Mouse (Mus musculus): ENCODE results near the gene Yap1.
"Not testable (repeated sequence)": the region's sequence is repeated elsewhere in the genome, so short reads cannot be mapped to it uniquely, and the experiment has no call there.

Gene Yap1

GRCm38 (mm10) chr9:7914487-7914886, 89.9 kb downstream of the Yap1 start:
- DNase-seq (ENCODE audit: low spot score in 2 of 2), result peak in 1 of 2 experiments; percentile 21

GRCm38 (mm10) chr9:7913953-7914352, 90.4 kb downstream of the Yap1 start:
- DNase-seq (ENCODE audit: low spot score in 2 of 2), result no peak

- DNase-seq (ENCODE audit: low spot score in 2 of 2), result no peak
These were observed 96.9 kb downstream of the Yap1 start for GRCm38 (mm10) chr9:7907351-7907985.

- DNase-seq (ENCODE audit: low spot score in 2 of 2), result no peak
These were observed 97.8 kb downstream of the Yap1 start for GRCm38 (mm10) chr9:7906564-7906963.

GRCm38 (mm10) chr9:7903825-7904224, 100.6 kb downstream of the Yap1 start:
- no peak for DNase-seq (ENCODE audit: low spot score in 2 of 2)

GRCm38 (mm10) chr9:7903262-7903661, 101.1 kb downstream of the Yap1 start:
- no peak for DNase-seq (ENCODE audit: low spot score in 2 of 2)

- no peak for DNase-seq (ENCODE audit: low spot score in 2 of 2)
These were observed 102.1 kb downstream of the Yap1 start for GRCm38 (mm10) chr9:7902311-7902710.

GRCm38 (mm10) chr9:7900965-7901364, 103.4 kb downstream of the Yap1 start:
- no peak for DNase-seq (ENCODE audit: low spot score in 2 of 2)

GRCm38 (mm10) chr9:7897502-7897901, 106.9 kb downstream of the Yap1 start:
- DNase-seq (ENCODE audit: low spot score in 2 of 2), result peak; percentile 43 to 80

GRCm38 (mm10) chr9:7891796-7892195, 112.6 kb downstream of the Yap1 start:
- DNase-seq (ENCODE audit: low spot score in 2 of 2), result not testable (repeated sequence)

GRCm38 (mm10) chr9:7891177-7891576, 113.2 kb downstream of the Yap1 start:
- DNase-seq (ENCODE audit: low spot score in 2 of 2), result no peak

- no peak for DNase-seq (ENCODE audit: low spot score in 2 of 2)
These were observed 120.0 kb downstream of the Yap1 start for GRCm38 (mm10) chr9:7884346-7884745.

GRCm38 (mm10) chr9:7882304-7882865, 122.0 kb downstream of the Yap1 start:
- DNase-seq (ENCODE audit: low spot score in 2 of 2), result no peak

Measured in spleen, postnatal 10 days (tissue).